Mouse (Mus musculus) left cerebral cortex, postnatal 36 days (tissue): ENCODE results near the gene Ppp3ca. TPM values are rescaled to one million over a fixed set of nuclear protein-coding genes. Genes with fewer than 3 reads are reported as not detected.

Source experiments
- DNase-seq, 2 experiments: peaks; one replicate each; pipeline ENCODE4 v3.0.0; 2021 to 2022; ENCODE audit warnings: low spot score in 2 of 2, mixed read lengths in 1 of 2
- intact Hi-C: fragments of 180-260 bp; cut with DNase I; formaldehyde crosslinking; loops from one replicate; pipeline ENCODE4 v1.15.1; 2025
- total RNA-seq, 2 experiments: library from RNA; stranded (reverse); gene quantifications; 2 replicates each; pipeline ENCODE4 v1.2.3; 2021

Ppp3ca gene
- total RNA-seq = 100 to 1,000 TPM; 853 to 913 TPM

DNA sequence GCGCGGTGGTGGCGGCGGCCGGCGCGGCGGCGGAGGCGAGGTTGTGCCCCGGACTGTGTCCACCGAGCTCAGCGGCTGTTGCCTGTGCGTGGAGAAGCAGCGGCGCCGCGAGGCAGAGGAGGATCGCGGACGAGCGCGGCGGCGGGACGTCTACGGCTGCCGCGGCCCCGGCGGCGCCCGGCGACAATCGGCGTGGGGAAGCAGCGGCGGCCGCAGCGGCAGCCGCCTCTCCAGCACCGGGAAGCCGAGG lies at the start of gene Ppp3ca:
TSS of gene Ppp3ca (plus strand) at position 15 of the 250 bp plus-strand sequence.
- no peak for DNase-seq
- intact Hi-C loops = loop anchor here (2.0 to 10.0 kb wide), 5 partner anchors 165 to 1083 kb away; no protein-coding TSS in a partner anchor

DNA sequence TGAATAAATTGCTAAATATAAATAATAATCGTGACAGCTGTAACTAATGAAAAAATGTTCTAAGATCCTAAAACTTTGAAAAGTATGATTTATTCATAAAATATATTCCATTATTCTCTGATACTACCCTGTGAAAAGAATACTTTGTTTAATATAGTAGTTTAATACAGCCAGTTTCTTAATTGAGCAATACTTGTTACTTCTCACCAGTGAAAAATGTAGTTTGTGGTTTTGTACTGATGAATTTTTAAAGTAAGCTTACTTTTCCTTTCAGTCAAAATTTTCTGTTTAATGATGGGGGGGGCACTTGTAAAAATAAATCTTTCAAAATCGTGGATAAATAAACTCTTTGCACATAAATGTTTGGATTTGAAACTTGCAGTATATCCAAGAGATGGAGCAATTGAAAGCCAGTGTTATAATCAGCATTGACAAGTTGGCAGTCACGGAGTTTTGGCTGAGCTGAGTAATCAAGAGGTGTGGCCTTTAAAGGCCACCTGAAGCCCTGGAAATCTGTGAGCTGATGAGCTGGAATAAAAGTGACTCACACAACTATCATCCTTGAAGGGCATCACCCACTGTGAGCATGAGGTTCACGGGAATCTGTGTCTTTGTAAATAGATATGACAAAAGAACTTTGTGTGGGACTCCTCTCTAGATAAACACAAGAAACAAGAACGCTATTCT lies 29.2 kb upstream of the Ppp3ca start:
- DNase-seq = no peak
- intact Hi-C loops = no loop called here

DNA sequence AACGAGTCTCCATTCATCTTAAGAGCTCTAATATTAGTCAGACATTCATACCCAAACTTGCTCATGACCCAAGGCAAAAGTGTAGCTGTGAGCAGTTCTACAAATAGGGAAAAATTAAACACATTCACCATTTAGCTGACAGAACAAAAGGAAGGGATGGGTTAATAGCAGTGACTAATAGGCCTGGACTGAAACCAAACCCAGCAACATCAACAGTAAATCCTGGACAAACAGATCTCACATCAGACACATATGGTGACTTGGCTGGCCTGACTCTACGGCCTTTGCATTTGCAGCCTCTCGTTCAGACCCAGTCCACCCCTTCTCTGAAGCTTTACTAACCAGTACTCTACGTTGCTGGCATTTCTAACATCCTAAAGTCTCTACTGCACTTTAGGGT lies 19.0 kb upstream of the Ppp3ca start:
- no peak for DNase-seq
- intact Hi-C loops = no loop called here

DNA sequence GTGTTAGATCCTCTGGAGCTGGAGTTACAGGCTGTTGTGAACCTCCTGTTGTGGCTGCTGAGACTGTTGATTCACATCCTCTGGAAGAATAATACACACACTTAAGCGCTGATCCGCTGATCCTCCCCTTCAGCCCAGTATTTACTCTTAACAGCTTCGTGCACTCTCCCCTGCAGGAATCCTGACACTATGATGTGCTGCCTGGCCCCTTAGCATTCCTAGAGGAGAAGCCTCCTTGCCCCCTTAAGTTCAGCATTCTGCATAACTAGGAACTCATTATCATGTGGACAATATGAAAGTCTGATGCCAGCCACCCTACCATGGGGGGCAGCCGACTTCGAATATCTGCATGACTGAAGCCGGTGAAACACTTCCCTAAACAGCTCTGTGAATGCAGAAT lies 18.4 kb upstream of the Ppp3ca start:
- DNase-seq = no peak
- intact Hi-C loops = no loop called here

DNA sequence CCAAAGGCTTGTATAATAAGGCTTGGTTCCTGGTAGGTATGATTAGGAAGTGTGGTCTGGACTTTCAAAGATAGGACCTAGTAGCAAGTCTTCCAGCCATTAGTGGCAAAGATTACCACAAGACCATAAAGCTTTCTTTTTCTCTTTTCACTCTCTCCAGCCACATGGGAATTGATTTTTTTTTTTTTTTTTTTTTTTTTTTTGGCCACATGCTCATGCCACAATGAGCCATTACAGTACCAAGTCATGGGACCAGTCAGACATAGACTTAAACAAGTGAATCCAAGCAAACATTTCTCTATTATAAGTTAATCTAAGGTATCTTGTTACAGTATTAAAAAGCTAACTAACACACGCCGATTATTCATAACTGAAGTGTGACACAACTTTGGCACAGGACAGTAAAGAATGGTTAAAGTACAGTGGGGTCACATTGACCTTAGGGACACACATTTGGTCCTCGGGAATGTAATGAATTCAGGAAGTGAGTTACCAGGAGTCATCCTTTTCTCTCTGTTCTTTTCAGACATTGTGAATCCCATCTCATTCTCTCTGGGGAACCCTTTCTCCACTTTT lies 13.4 kb upstream of the Ppp3ca start:
- intact Hi-C loops = no loop called here
- DNase-seq = no peak

DNA sequence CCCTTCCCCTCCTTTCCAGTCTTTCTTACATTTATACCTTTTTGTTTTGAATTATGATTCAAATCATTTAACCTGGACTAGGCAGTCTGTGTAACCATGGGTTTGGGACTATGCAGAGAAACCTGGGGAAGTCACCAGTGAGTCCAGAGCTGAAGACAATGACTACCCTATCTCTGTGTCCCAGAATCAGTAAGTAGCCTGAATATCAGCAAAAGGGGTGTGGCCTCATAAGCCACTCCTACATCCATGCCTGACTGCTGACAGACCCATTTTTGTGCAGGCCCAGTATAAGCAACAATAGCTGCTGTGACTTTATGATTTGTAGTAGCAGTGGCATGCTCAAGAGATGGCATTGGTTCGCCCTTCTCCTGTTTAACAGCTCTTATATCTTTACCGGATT lies 11.2 kb upstream of the Ppp3ca start:
- intact Hi-C loops = no loop called here

DNA sequence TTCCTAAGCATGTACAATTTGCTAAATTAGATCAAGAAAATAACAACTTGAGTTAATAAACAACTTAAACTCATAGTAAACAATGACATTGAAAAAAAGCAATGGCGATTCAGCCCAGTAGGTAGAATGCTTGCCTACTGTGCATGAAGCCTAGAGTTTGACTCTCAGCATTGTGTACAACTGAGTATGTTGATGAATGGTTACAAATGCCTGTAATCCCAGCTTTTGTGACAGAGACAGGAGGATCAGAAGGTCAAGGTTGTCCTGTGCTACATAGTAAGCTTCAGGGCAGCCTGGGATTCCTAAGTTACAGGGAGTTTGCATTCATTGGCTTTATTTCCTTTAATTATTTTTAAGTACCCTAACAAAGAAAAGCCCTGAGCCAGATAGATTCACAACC lies 4.8 kb upstream of the Ppp3ca start:
- no peak for DNase-seq

More for the DNA sequence above, 11.2 kb upstream of the Ppp3ca start:
- no peak for DNase-seq

DNA sequence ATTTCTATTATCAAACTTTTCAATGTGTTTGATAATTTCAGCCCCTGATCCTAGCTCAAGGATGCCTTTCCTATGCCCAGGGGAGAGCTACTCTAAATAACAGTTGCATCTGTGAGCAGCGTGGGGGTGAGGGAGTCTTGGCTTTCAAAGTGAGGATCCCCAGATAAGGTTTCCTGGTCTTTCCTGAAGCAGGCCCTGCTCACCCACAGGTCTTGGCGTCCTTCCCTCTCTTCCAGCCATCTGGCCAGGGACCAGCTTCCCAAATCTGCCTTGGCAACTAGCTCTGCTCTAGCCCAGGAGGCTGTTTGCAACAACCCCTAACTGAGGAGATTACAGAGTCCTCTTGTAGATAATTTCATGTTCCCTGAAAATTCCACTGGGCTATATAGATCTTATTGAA lies 1.9 kb upstream of the Ppp3ca start:
- DNase-seq = peak; percentile 60 to 77
- intact Hi-C loops = loop anchor here (10.0 kb wide), 1 partner anchor 213 kb away; no protein-coding TSS in a partner anchor

More for the DNA sequence above, 4.8 kb upstream of the Ppp3ca start:
- intact Hi-C loops = loop anchor here (10.0 kb wide), 1 partner anchor 210 kb away; no protein-coding TSS in a partner anchor

DNA sequence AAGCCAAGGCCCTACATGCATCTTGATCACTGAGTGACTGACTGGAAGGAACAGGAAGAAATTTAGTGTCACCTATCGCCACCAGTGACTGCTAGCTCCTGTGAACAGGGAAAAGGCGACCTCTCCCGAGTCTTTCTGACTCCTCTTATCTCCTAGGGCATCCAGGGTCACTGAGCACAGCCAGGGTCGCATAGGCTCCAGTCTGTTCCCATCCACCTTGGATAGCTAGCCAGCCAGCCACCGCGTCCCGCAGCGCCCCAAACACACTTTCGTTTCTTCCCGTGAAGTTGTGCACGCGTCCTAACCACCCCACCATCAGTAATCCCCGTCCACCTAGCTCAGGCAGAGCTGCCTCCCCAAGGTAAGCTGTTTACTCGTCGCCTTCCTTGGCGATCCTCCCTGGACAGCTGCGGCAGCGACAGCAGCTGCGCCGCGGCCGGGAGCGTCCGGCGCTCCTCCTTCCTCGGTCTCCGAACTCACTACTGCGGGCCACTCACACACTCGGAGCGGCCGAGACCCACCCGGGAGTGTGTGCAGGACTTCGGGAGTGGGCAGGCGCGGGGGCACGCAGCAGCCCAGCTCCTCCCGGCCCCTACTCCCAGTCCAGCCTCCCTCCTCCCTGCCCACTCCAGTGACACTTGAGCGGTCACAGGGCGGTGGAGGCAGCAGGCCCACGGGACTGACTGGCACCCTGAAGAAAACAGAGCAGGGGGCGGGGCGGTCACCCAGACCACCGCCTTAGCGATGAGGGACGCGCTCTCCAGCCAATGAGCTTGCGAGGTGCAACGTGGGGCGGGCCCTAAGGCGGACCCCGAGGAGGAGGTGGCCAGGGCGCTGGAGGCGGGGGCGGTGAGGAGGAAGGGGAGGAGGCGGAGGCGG lies 454 bp upstream of the Ppp3ca start:
- intact Hi-C loops = loop anchor here (2.0 to 10.0 kb wide), 6 partner anchors 165 to 1083 kb away; no protein-coding TSS in a partner anchor
- DNase-seq = peak; percentile 100

DNA sequence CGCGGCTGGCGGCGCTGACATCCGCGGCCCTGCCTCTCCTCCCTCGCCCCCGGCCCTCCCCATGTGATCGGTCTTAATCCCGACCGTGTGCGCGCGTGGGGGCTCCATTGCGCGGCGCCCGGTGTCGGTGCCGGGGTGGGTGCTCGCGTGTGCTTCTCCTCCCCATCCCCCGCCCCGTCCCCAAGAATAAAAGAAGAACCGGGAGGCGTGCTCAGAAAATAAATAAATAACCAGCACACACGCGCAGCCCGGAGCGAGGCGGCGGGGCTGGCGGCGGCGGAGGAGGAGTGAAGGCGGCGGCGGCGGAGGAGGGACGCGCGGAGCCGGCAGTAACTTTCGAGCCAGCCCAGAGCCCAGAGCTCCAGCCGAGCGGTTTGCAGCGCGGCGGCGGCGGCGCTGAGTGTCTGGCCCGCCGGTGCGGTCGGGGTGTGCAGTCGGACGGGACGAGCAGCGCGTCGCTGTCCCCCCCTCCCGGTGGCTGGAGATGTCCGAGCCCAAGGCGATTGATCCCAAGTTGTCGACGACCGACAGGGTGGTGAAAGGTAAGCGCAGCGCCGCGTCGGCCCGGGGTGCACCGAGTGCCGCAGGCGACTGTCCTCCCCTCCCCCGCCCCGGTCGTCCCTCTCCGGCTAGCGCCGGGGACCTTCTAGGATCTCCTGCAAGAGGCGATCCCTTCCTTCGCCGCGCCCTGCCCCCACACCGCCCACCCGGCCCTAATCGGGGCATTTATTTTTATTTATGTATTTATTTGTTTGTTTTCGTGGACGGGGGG lies 622 bp downstream of the Ppp3ca start:
- peak; percentile 71 to 75 for DNase-seq
- intact Hi-C loops = loop anchor here (2.0 to 10.0 kb wide), 5 partner anchors 164 to 1082 kb away; no protein-coding TSS in a partner anchor

DNA sequence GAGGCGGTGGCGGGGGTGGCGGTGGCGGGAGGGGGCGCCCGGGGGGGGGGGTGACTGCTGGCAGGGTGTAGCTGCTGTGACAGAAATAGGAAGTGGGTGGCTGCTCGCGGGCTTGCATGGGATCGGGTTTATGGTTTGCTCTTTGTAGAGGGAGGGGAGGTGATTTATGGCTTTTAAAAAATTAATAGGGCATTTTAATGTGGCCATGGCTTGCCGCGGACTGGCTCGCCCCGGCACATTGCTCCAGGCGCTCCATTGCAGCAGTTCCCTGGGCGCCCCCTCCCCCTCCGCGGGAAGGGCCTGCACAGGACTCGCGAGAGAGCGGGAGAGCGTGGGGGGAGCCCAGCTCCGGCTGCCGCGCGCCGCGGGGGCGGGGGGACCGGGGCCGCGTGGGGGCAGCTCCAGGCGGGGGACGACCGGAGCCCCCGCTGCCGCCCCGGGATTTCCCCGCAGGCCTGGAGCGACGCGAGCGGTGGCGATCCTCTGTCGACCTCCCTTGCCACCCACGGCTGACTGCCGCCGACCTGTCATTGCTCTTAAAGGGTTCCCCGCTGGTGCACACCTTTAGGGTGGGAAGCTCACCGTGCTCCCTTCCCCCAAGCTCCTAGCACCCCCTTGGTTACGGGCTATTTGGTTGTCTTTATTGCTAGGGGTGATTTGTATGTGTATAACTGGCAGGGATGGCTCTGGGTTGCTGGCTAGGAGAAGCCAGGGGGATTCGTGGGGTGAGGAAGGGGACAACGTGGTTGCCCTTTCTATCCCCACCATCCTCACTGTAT lies 1.4 kb downstream of the Ppp3ca start:
- intact Hi-C loops = loop anchor here (2.0 to 10.0 kb wide), 5 partner anchors 163 to 1081 kb away; no protein-coding TSS in a partner anchor

DNA sequence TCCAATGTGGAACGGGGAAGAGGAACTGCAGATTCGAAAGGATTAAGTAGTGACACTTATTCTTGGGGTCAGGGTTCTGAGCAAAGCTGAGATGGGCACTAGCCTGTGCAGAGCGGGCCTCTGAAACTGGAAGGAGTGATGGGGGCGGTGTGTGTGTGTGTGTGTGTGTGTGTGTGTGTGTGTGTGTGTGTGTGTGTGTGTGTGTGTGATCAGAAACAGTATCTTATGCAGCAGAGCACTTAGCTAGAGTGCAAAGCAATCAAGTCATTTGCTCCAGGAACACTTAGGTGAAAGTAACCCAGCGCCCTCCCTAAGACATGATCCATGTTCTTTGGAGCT lies 2.0 kb downstream of the Ppp3ca start:
- intact Hi-C loops = loop anchor here (2.0 to 10.0 kb wide), 5 partner anchors 163 to 1081 kb away; no protein-coding TSS in a partner anchor
- peak in 1 of 2 experiments; percentile 39 for DNase-seq

More for the DNA sequence above, 1.4 kb downstream of the Ppp3ca start:
- peak; percentile 78 to 83 for DNase-seq

DNA sequence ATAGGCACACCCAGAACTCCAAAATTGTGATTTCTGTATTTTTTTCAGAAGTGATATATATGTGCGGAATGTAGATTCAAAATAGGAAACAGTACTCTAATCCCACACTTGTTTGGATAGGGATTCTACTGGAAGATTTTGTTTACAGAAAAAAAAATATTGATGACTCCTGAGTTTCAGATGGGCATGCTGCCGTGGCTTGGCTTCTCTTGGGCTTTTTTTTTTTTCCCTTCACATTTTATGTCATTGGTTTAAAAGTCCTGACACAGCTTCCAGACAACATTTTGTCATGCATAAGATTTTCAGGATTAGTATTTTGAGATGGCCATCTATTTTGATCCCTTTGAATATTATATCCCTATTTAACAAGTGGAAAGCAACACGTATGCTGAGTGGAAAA lies 2.9 kb downstream of the Ppp3ca start:
- DNase-seq = no peak
- intact Hi-C loops = loop anchor here (5.0 to 10.0 kb wide), 4 partner anchors 162 to 786 kb away; no protein-coding TSS in a partner anchor

DNA sequence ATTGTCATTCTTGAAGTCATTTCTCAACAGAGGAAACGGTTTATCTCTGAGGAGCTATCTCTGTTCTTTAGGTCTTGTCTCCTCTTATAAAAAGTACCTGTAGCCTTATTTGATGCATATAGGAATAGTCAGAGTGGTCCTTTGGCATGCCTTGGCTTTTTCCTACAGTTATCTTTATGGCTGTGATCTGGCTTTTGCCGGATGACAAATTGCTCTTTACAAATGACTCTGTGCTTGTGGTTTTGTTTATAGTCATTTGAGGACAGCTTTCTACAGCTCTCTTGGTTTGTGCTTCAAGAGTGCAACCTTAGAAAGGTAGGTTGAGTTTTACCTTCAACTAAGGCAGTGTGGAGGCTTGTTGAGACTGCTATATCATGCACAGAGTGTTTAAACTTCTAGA lies 3.4 kb downstream of the Ppp3ca start:
- no peak for DNase-seq
- intact Hi-C loops = loop anchor here (5.0 to 10.0 kb wide), 4 partner anchors 161 to 786 kb away; no protein-coding TSS in a partner anchor

DNA sequence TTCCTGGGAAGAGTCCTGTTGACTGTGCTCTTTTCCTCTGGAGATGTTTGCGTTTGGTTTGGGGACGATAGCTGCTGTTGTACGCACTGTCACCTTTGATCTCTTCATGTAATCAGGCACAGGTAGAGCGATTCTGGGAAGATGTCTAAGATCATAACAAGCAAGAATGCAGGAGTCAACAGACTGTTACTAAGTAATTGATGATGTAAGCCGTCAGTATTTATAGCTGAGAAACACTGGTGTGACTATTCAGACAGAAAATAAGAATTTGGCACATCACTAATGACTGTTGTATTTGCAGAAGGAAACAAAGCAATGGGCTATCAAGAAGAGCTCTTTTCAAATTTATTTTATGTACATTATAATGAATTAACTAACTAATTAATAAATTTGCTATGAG lies 4.6 kb downstream of the Ppp3ca start:
- no peak for DNase-seq
- intact Hi-C loops = loop anchor here (5.0 to 10.0 kb wide), 4 partner anchors 160 to 787 kb away; no protein-coding TSS in a partner anchor

DNA sequence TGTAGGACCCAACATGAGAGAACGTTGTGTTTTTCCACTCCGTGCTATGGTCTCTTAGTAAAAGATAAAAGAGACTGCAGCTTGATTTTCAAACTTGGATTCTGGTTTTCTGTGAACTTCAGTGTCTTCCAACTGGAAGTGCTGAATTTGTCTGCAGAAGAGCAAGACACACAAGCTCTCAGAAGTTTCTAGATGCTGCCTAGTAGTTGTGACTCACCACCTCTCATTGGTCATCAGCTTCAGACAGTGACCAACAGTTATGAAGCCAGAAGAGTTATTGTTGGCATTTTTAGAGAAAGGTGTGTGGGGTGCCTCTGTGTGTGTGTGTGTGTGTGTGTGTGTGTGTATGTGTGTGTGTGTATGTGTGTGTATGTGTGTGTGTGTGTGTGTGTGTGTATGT lies 7.1 kb downstream of the Ppp3ca start:
- intact Hi-C loops = loop anchor here (10.0 kb wide), 2 partner anchors 158 to 228 kb away; no protein-coding TSS in a partner anchor

DNA sequence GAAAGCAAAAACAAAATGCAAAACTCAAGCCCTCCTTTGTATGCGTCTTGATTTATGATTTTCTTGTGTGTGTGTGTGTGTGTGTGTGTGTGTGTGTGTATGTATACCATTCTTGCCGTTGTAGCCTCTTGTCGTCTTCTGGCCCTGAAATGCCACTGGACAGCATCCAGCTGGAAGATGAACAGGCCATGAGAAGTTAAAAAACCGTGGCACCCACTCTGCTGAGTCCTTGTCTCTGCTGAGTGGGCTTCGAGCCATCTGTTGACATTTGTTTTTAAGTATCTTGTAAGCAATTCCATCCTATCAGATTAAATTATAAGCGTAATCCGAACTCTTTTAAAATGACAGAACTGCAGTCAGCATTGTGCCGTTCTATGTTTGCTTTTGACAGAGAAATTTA lies 8.5 kb downstream of the Ppp3ca start:
- DNase-seq = no peak
- intact Hi-C loops = loop anchor here (10.0 kb wide), 2 partner anchors 156 to 226 kb away; no protein-coding TSS in a partner anchor

More for the DNA sequence above, 7.1 kb downstream of the Ppp3ca start:
- no peak for DNase-seq

DNA sequence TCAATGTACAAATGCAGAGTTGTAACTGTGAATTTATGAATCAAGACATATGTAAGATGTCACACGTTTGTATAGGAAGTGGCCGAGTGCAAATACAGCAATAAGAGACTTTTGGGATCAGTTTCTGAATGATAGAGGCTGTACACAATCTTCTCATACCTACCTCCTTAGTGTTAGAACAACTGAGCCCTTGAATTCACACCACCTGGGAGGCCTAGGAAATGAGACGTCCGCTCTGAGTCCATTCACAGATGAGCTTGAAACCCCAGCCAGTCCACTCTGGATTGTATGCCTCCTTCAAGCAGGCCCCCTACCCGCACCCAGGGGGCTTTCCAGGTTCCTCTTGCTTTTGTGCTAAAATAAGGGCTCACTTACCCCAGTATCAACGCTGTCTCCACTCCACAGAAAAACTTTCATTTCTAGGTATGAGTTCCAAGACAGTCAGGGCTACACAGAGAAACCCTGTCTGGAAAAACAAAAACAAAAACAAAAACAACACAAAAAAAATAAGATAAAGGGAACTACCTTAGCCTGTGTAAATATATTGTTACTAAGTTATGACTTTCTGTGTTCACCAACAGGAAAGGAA lies 10.1 kb downstream of the Ppp3ca start:
- no peak for DNase-seq
- intact Hi-C loops = loop anchor here (10.0 kb wide), 2 partner anchors 155 to 225 kb away; no protein-coding TSS in a partner anchor
